Mouse (Mus musculus): ENCODE measurements around the gene Eef2. TPM values are rescaled to one million over a fixed set of nuclear protein-coding genes. Genes with fewer than 3 reads are reported as not detected.

Gene Eef2
- polyA plus RNA-seq (2021; fragmentation: Nextera tagmentation): 720 and 722 TPM in 2 replicates
- long read RNA-seq, experiment 1, transcript Eef2-201 (14 exons, 3,089 nt): major isoform, 6,460 of 7,039 reads
- long read RNA-seq, experiment 1, partial matches to known transcripts: 465 of 7,039 reads
- long read RNA-seq, experiment 1, other reads (novel, unspliced or antisense): 114 of 7,039 reads
- long read RNA-seq, experiment 2, transcript Eef2-201 (14 exons, 3,089 nt): major isoform, 560 of 869 reads
- long read RNA-seq, experiment 2, partial matches to known transcripts: 286 of 869 reads
- long read RNA-seq, experiment 2, other reads (novel, unspliced or antisense): 23 of 869 reads

GRCm38 (mm10) chr10:81176466-81177271 lies at the start of gene Eef2:
Gene Eef2, plus strand, starts transcription at chr10:81176631.

DNA sequence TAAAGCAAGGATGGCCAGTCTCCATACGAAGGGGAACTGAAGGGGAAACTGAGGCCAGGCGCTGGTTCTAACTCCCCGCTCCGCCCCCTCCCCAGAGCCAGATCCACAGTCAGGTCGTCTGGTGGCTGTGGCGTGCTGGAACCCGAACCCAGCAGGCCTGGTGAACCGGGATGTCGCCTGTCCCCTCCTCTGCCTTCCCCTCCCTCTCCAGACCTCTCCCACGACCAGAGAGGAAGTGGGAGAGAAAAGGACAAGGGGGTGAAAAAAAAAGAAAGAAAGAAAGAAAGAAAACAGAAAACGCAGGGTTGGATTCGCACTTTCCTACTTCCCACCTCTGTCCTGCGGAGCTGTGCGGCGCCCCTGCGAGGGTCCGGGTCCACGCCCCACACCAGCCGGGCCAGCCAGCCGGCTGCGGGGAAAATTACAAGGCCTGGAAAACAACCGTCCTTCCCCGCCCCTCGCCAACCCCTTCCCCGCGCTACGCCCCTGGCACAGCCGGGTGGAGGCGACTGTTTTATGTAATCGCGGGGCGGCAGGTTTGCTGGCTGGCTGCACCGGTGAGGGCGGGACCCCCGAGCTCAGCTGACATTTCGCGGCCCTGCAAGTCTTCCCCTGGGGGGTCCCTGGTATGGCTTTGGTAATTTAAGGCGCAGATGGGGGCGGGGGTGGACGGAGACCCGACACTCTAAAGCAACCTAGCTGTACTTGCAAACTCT lies 41.3 kb upstream of the Eef2 start, which contains the start of gene Zbtb7a:
Zbtb7a (plus strand) TSS at position 255 of the 716 bp plus-strand sequence.

GRCm38 (mm10) chr10:81167200-81168086 lies 9.0 kb upstream of the Eef2 start, which contains the start of gene Pias4:
Gene Pias4, minus strand, starts transcription at chr10:81167923.

DNA sequence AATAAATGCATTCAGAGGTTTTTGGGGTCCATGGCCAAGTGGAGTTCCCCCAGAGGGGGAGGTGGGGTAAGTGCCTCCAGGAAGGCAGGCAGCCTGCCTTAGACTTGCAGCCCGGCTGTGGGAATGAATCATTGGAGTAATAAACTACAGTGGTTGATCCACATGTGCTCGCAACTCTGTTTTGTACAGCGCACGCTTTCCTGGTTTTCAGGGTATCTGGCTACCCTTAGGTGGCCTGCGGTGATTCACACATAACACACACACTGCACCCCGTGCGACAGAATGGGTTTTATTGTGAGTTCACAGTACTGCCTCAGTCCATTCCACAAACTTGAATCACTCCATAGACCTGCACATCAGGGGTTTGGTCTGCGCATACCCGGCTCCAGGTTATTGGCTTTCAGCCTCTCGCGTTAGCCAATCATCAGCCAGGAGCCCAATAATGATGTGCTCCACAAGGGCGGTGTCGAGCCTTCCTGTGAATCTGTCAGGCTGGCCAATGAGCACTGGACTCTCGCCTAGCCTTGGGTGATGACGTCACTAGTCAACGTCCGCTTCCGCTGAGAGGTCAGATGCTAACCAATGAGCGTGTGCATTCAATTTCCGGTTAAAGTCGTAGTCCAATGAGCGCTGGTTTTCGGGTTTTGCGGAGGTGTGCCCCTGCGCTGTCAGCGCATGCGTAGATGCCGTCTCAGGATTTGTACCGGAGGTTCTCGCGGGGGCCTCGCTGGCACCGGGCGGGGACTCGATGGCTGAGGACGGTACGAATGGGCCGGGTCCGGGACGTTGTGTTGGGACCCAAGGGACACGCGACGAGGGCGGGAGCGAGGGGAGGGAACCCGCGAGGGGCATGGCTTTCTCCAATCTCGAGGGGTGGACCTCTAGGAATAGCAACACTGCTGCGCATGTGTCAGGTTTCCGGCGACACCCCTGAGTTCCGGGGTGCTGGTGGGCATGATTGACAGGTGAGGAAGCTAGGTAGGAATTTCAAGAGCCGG lies 6.2 kb downstream of the Eef2 start, which contains the start of gene Dapk3:
Dapk3 (plus strand) TSS at position 670 of the 998 bp plus-strand sequence.

GRCm38 (mm10) chr10:81183805-81184204 lies 7.4 kb downstream of the Eef2 start, which contains the start of gene 4930442H23Rik:
Gene 4930442H23Rik, minus strand, starts transcription at chr10:81183849.

GRCm38 (mm10) chr10:81201807-81202758 lies 25.7 kb downstream of the Eef2 start, which contains the start of gene Nmrk2:
Gene Nmrk2, minus strand, starts transcription at chr10:81202051.

GRCm38 (mm10) chr10:81230438-81231332 lies 54.3 kb downstream of the Eef2 start, which contains the start of gene Atcay:
Gene Atcay, minus strand, starts transcription at chr10:81230833.

Other genes with a start within 250 kb of the Eef2 start
- 18.5 and 19.5 TPM in 2 replicates for gene Gadd45b, start 246.6 kb upstream of the Eef2 start, polyA plus RNA-seq (2021; fragmentation: Nextera tagmentation)
- 51.0 and 79.6 TPM in 2 replicates for gene Gng7, start 161.7 kb upstream of the Eef2 start, polyA plus RNA-seq (2021; fragmentation: Nextera tagmentation)
- gene Diras1, start 151.0 kb upstream of the Eef2 start, polyA plus RNA-seq (2021; fragmentation: Nextera tagmentation): 37.8 and 61.2 TPM in 2 replicates
- 31.5 and 39.4 TPM in 2 replicates for gene Slc39a3, start 139.2 kb upstream of the Eef2 start, polyA plus RNA-seq (2021; fragmentation: Nextera tagmentation)
- 216 and 260 TPM in 2 replicates for gene Sgta, start 116.5 kb upstream of the Eef2 start, polyA plus RNA-seq (2021; fragmentation: Nextera tagmentation)
- gene Thop1, start 106.6 kb upstream of the Eef2 start, polyA plus RNA-seq (2021; fragmentation: Nextera tagmentation): 20.8 and 27.8 TPM in 2 replicates
- gene Creb3l3, start 77.8 kb upstream of the Eef2 start, polyA plus RNA-seq (2021; fragmentation: Nextera tagmentation): 0.36 and 0.86 TPM in 2 replicates
- 111 and 115 TPM in 2 replicates for gene Map2k2, start 70.7 kb upstream of the Eef2 start, polyA plus RNA-seq (2021; fragmentation: Nextera tagmentation)
- gene Zbtb7a, start 41.4 kb upstream of the Eef2 start, polyA plus RNA-seq (2021; fragmentation: Nextera tagmentation): 93.9 and 115 TPM in 2 replicates
- 19.6 and 22.7 TPM in 2 replicates for gene Pias4, start 8.7 kb upstream of the Eef2 start, polyA plus RNA-seq (2021; fragmentation: Nextera tagmentation)
- gene Dapk3, start 6.4 kb downstream of the Eef2 start, polyA plus RNA-seq (2021; fragmentation: Nextera tagmentation): 1.8 and 81.3 TPM in 2 replicates
- 0.09 TPM in 1 of 2 replicates, not detected in the other for gene 4930442H23Rik, start 7.2 kb downstream of the Eef2 start, polyA plus RNA-seq (2021; fragmentation: Nextera tagmentation)
- not detected in 2 replicates for gene Nmrk2, start 25.4 kb downstream of the Eef2 start, polyA plus RNA-seq (2021; fragmentation: Nextera tagmentation)
- 50.9 and 79.7 TPM in 2 replicates for gene Atcay, start 54.2 kb downstream of the Eef2 start, polyA plus RNA-seq (2021; fragmentation: Nextera tagmentation)
- 25.5 and 28.7 TPM in 2 replicates for gene Zfr2, start 56.5 kb downstream of the Eef2 start, polyA plus RNA-seq (2021; fragmentation: Nextera tagmentation)
- gene Matk, start 76.3 kb downstream of the Eef2 start, polyA plus RNA-seq (2021; fragmentation: Nextera tagmentation): 125 and 168 TPM in 2 replicates
- gene Mrpl54, start 90.3 kb downstream of the Eef2 start, polyA plus RNA-seq (2021; fragmentation: Nextera tagmentation): 120 and 129 TPM in 2 replicates
- gene Apba3, start 90.3 kb downstream of the Eef2 start, polyA plus RNA-seq (2021; fragmentation: Nextera tagmentation): 20.8 and 21.3 TPM in 2 replicates
- gene Tjp3, start 115.0 kb downstream of the Eef2 start, polyA plus RNA-seq (2021; fragmentation: Nextera tagmentation): 0.21 and 0.37 TPM in 2 replicates
- gene Pip5k1c, start 116.3 kb downstream of the Eef2 start, polyA plus RNA-seq (2021; fragmentation: Nextera tagmentation): 70.9 and 115 TPM in 2 replicates
- gene Cactin, start 144.5 kb downstream of the Eef2 start, polyA plus RNA-seq (2021; fragmentation: Nextera tagmentation): 13.7 and 15.7 TPM in 2 replicates
- gene Tbxa2r, start 152.1 kb downstream of the Eef2 start, polyA plus RNA-seq (2021; fragmentation: Nextera tagmentation): 0.78 and 1.2 TPM in 2 replicates
- 0.44 and 0.73 TPM in 2 replicates for gene Gipc3, start 166.6 kb downstream of the Eef2 start, polyA plus RNA-seq (2021; fragmentation: Nextera tagmentation)
- 24.0 and 36.0 TPM in 2 replicates for gene Hmg20b, start 173.8 kb downstream of the Eef2 start, polyA plus RNA-seq (2021; fragmentation: Nextera tagmentation)
- 11.3 and 14.9 TPM in 2 replicates for gene Mfsd12, start 180.9 kb downstream of the Eef2 start, polyA plus RNA-seq (2021; fragmentation: Nextera tagmentation)
- 0.19 and 0.63 TPM in 2 replicates for gene 4930404N11Rik, start 189.2 kb downstream of the Eef2 start, polyA plus RNA-seq (2021; fragmentation: Nextera tagmentation)
- gene Fzr1, start 201.9 kb downstream of the Eef2 start, polyA plus RNA-seq (2021; fragmentation: Nextera tagmentation): 50.1 and 52.0 TPM in 2 replicates
- 160 and 212 TPM in 2 replicates for gene Dohh, start 207.8 kb downstream of the Eef2 start, polyA plus RNA-seq (2021; fragmentation: Nextera tagmentation)
- 2.5 and 3.2 TPM in 2 replicates for gene Gm48551, start 207.8 kb downstream of the Eef2 start, polyA plus RNA-seq (2021; fragmentation: Nextera tagmentation)
- 0.80 and 2.4 TPM in 2 replicates for gene Gm48552, start 212.4 kb downstream of the Eef2 start, polyA plus RNA-seq (2021; fragmentation: Nextera tagmentation)
- gene Smim24, start 216.4 kb downstream of the Eef2 start, polyA plus RNA-seq (2021; fragmentation: Nextera tagmentation): 1.6 and 2.1 TPM in 2 replicates

Measured in left cerebral cortex, adult 6 months (tissue).